ENCODE assay signal across 9 mouse cellular contexts in genomic region chr10:7911268-7911667, GRCm38 (mm10). TPM values are rescaled to one million over a fixed set of nuclear protein-coding genes. Genes with fewer than 3 reads are reported as not detected.
DNase-seq lines count a peak whose midpoint lies in the region.
"Had no signal": no experiment of that assay in that cellular context is flagged by ENCODE, and none has a peak within 500 bp of the region (broad histone marks: within the 10 kb centered on the region; RNA-seq: fewer than 3 reads in every experiment).

No protein-coding gene starts in this region.

- peak; percentile 26 for DNase-seq in adrenal gland, postnatal 10 days
- DNase-seq in adrenal gland, postnatal 14 days = no peak
- peak; percentile 44 for DNase-seq in kidney, postnatal 10 days
- DNase-seq in kidney, adult 18-20 months = no peak
- DNase-seq in right cerebral cortex, adult 18-20 months = peak; percentile 34
- DNase-seq in right cerebral cortex, adult 2 months (ENCODE audit: low spot score in 2 of 2) = no peak
- no peak for DNase-seq in urinary bladder, adult 18-20 months (ENCODE audit: low spot score in 2 of 2)
- DNase-seq in gastrocnemius, postnatal 36 days = no peak
- DNase-seq: gastrocnemius, postnatal 10 days had no signal

- intact Hi-C loops in gastrocnemius, postnatal 36 days (cut with DNase I) = no loop called here

RNA-seq across cellular contexts. Expression of gene Tab2, which starts 44.8 kb away (rescaled TPM):
- total RNA-seq in adrenal gland, postnatal 10 days (2021) = 10 to 100 TPM; 59.9 to 61.7 TPM
- 57.5 and 70.3 TPM in 2 replicates for total RNA-seq in adrenal gland, postnatal 14 days (2021)
- 10 to 100 TPM; 72.7 to 80.3 TPM for total RNA-seq in gastrocnemius, postnatal 36 days (2021)

Comparison
In these comparisons a context has a peak if more than half of its experiments do, and no peak if none do; other contexts are left out.
1. DNase-seq: peak in adrenal gland, postnatal 10 days (single experiment), kidney, postnatal 10 days (single experiment) and right cerebral cortex, adult 18-20 months (single experiment); none in adrenal gland, postnatal 14 days (single experiment), kidney, adult 18-20 months (single experiment), right cerebral cortex, adult 2 months (0 of 2), urinary bladder, adult 18-20 months (0 of 2) and gastrocnemius, postnatal 36 days (0 of 2).